ENCODE assay signal across 38 mouse cellular contexts in genomic region chr15:99594951-99595350, GRCm38 (mm10). TPM values are rescaled to one million over a fixed set of nuclear protein-coding genes. Genes with fewer than 3 reads are reported as not detected.
DNase-seq lines count a peak whose midpoint lies in the region; ATAC-seq and TF ChIP-seq lines count a peak whose summit lies in the region.
"Had no signal": no experiment of that assay in that cellular context is flagged by ENCODE, and none has a peak within 500 bp of the region (broad histone marks: within the 10 kb centered on the region; RNA-seq: fewer than 3 reads in every experiment).

No protein-coding gene starts in this region.

- H3K4me1 ChIP-seq in hindbrain, embryonic 13.5 days (replicated peaks): peaks cover 43% of the 10 kb centered on the region
- H3K4me1 ChIP-seq in hindbrain, embryonic 11.5 days (replicated peaks; ENCODE audit: control insufficient read depth, insufficient read depth, low read length): peaks cover 6% of the 10 kb centered on the region
- no peaks in the 10 kb centered on the region; the same call in 1 of the 2 replicates for H3K4me1 ChIP-seq in lung, postnatal 0 days (ENCODE audit: insufficient read depth, low read depth, low read length)
- peaks cover 46% of the 10 kb centered on the region for H3K4me1 ChIP-seq in midbrain, embryonic 10.5 days
- no peaks in the 10 kb centered on the region for H3K4me1 ChIP-seq in thymus, adult 2 months (replicated peaks; ENCODE audit: control insufficient read depth, insufficient read depth, low read length)

- no peaks in the 10 kb centered on the region for H3K9me3 ChIP-seq in hindbrain, embryonic 13.5 days
- H3K9me3 ChIP-seq in hindbrain, embryonic 11.5 days (ENCODE audit: control insufficient read depth, low read length): no peaks in the 10 kb centered on the region
- H3K9me3 ChIP-seq in lung, postnatal 0 days (ENCODE audit: low read length): no peaks in the 10 kb centered on the region
- no peaks in the 10 kb centered on the region for H3K9me3 ChIP-seq in midbrain, embryonic 10.5 days (replicated peaks)
- H3K9me3 ChIP-seq: embryonic facial prominence, embryonic 12.5 days; hindbrain, embryonic 15.5 days; midbrain, embryonic 15.5 days had no signal

- H3K27me3 ChIP-seq in hindbrain, embryonic 13.5 days: peaks cover 67% of the 10 kb centered on the region
- H3K27me3 ChIP-seq in hindbrain, embryonic 11.5 days (ENCODE audit: control insufficient read depth, insufficient read depth, low read length): peaks cover 46% of the 10 kb centered on the region
- H3K27me3 ChIP-seq in lung, postnatal 0 days (replicated peaks; ENCODE audit: insufficient read depth, low read length): peaks cover 30% of the 10 kb centered on the region; the same call in 1 of the 2 replicates
- H3K27me3 ChIP-seq in midbrain, embryonic 10.5 days (ENCODE audit: low read depth, poor library complexity, severe bottlenecking): peaks cover 89% of the 10 kb centered on the region
- H3K27me3 ChIP-seq in thymus, adult 2 months (ENCODE audit: control insufficient read depth, insufficient read depth, low read length): peaks cover 14% of the 10 kb centered on the region

- peak overlapping the region; percentile 35; the same call in 1 of the 2 replicates for H3K9ac ChIP-seq in hindbrain, embryonic 13.5 days
- no peak overlapping the region for H3K9ac ChIP-seq in hindbrain, embryonic 11.5 days (ENCODE audit: low read depth, low read length)
- no peak overlapping the region for H3K9ac ChIP-seq in lung, postnatal 0 days (replicated peaks; ENCODE audit: low read depth)
- H3K9ac ChIP-seq: embryonic facial prominence, embryonic 12.5 days; hindbrain, embryonic 15.5 days; liver, embryonic 14.5 days; midbrain, embryonic 15.5 days had no signal

- no peak for TF ChIP-seq CTCF in lung, postnatal 0 days (IDR thresholded peaks at IDR 0.05)
- TF ChIP-seq CTCF in thymus, adult 2 months (IDR thresholded peaks at IDR 0.05; ENCODE audit: borderline replicate concordance, control insufficient read depth, extremely low read depth, insufficient read depth, low read length, poor library complexity): no peak

- peak; percentile 96 for TF ChIP-seq EP300 in lung, postnatal 0 days (IDR thresholded peaks at IDR 0.05)

- DNase-seq in hindbrain, embryonic 11.5 days (ENCODE audit: low spot score): no peak
- DNase-seq in NIH3T3 (ENCODE audit: low read depth): peak; percentile 50
- DNase-seq in lung, postnatal 0 days (ENCODE audit: low spot score): peak; percentile 94
- DNase-seq in lung, postnatal 4 days: peak; percentile 63 to 87
- DNase-seq in midbrain, embryonic 10.5 days (ENCODE audit: low spot score): no peak
- no peak for DNase-seq in thymus, adult 2 months
- DNase-seq in adrenal gland, adult 2 months: no peak
- DNase-seq: adrenal gland, postnatal 25 days; B cell, adult 2 months; cerebellum, adult 11-12 months; gastrocnemius, adult 2 months; gastrocnemius, postnatal 36 days; heart, adult 18-20 months; heart, postnatal 4 days; kidney, adult 11 months; kidney, postnatal 25 days; liver; thymus, postnatal 25 days had no signal

- no peak overlapping the region for H3K27ac ChIP-seq in hindbrain, embryonic 13.5 days
- no peak overlapping the region for H3K27ac ChIP-seq in hindbrain, embryonic 11.5 days (ENCODE audit: low read depth, low read length)
- H3K27ac ChIP-seq in lung, postnatal 0 days (ENCODE audit: low read length): peak overlapping the region; percentile 72
- no peak overlapping the region for H3K27ac ChIP-seq in midbrain, embryonic 10.5 days (replicated peaks)
- H3K27ac ChIP-seq in thymus, adult 2 months (ENCODE audit: control insufficient read depth, insufficient read depth, low read length): no peak overlapping the region
- H3K27ac ChIP-seq: embryonic facial prominence, embryonic 12.5 days; gastrocnemius, adult 2 months; hindbrain, embryonic 15.5 days; liver, embryonic 14.5 days; macrophage; midbrain, embryonic 15.5 days had no signal

- no peak overlapping the region for H3K4me2 ChIP-seq in hindbrain, embryonic 13.5 days
- no peak overlapping the region for H3K4me2 ChIP-seq in hindbrain, embryonic 11.5 days (replicated peaks; ENCODE audit: low read depth, low read length)
- peak overlapping the region; percentile 61; the same call in 1 of the 2 replicates for H3K4me2 ChIP-seq in lung, postnatal 0 days (replicated peaks; ENCODE audit: low read depth, low read length)
- H3K4me2 ChIP-seq: embryonic facial prominence, embryonic 12.5 days; heart, embryonic 11.5 days; hindbrain, embryonic 15.5 days; midbrain, embryonic 15.5 days had no signal

- 91% methylated on average over 10 of the region's 10 CpGs for WGBS in hindbrain, embryonic 13.5 days
- 87% methylated on average over 10 of the region's 10 CpGs for WGBS in hindbrain, embryonic 11.5 days
- 48% methylated on average over 9 of the region's 10 CpGs for WGBS in lung, postnatal 0 days
- WGBS in midbrain, embryonic 10.5 days: 87% methylated on average over 10 of the region's 10 CpGs
- 86% methylated on average over 10 of the region's 10 CpGs for WGBS in thymus, adult 2 months

- H3K4me3 ChIP-seq in hindbrain, embryonic 13.5 days: no peak overlapping the region
- H3K4me3 ChIP-seq in hindbrain, embryonic 11.5 days (ENCODE audit: low read depth, low read length): no peak overlapping the region
- H3K4me3 ChIP-seq in lung, postnatal 0 days (ENCODE audit: low read depth, low read length): no peak overlapping the region
- H3K4me3 ChIP-seq in midbrain, embryonic 10.5 days: no peak overlapping the region
- H3K4me3 ChIP-seq in thymus, adult 2 months (ENCODE audit: control insufficient read depth, insufficient read depth, low read length): no peak overlapping the region
- H3K4me3 ChIP-seq: embryonic facial prominence, embryonic 12.5 days; gastrocnemius, adult 2 months; hindbrain, embryonic 15.5 days; midbrain, embryonic 15.5 days had no signal

- no peak for TF ChIP-seq POLR2A in thymus, adult 2 months (IDR thresholded peaks at IDR 0.05; ENCODE audit: control insufficient read depth, extremely low read depth, insufficient read depth, low read length, poor library complexity)

- ATAC-seq in hindbrain, embryonic 13.5 days (ENCODE audit: low FRiP score): no peak
- no peak for ATAC-seq in hindbrain, embryonic 11.5 days (ENCODE audit: low FRiP score)
- ATAC-seq in lung, postnatal 0 days: peak; percentile 79
- ATAC-seq: forebrain, embryonic 14.5 days; inflammation-experienced regulatory T-cells, adult 6 months had no signal

- H3K36me3 ChIP-seq in hindbrain, embryonic 13.5 days: no peaks in the 10 kb centered on the region
- H3K36me3 ChIP-seq in hindbrain, embryonic 11.5 days (ENCODE audit: control insufficient read depth, insufficient read depth, low read length): no peaks in the 10 kb centered on the region
- H3K36me3 ChIP-seq in lung, postnatal 0 days (ENCODE audit: insufficient read depth, low read length): no peaks in the 10 kb centered on the region
- no peaks in the 10 kb centered on the region for H3K36me3 ChIP-seq in midbrain, embryonic 10.5 days
- no peaks in the 10 kb centered on the region for H3K36me3 ChIP-seq in thymus, adult 2 months (ENCODE audit: control insufficient read depth, insufficient read depth, low read length)
- H3K36me3 ChIP-seq: embryonic facial prominence, embryonic 12.5 days; hindbrain, embryonic 15.5 days; midbrain, embryonic 15.5 days had no signal

RNA-seq across cellular contexts. Expression of gene Aqp5, which starts 4.4 kb away (rescaled TPM):
- 2.1 and 2.5 TPM in 2 replicates for polyA plus RNA-seq in hindbrain, embryonic 13.5 days (2015; fragmentation: Nextera tagmentation; extraction: Ambion mirVana)
- 0.28 and 0.36 TPM in 2 replicates for polyA plus RNA-seq in hindbrain, embryonic 11.5 days (2014; fragmentation: Nextera tagmentation; extraction: Ambion mirVana)
- 551 and 593 TPM in 2 replicates for polyA plus RNA-seq in lung, postnatal 0 days (2015; fragmentation: Nextera tagmentation; extraction: Ambion mirVana)
- 0.61 TPM in 1 of 2 replicates, not detected in the other for polyA plus RNA-seq in midbrain, embryonic 10.5 days (2016; fragmentation: Nextera tagmentation; extraction: Ambion mirVana)
- 2.7 and 3.3 TPM in 2 replicates for polyA plus RNA-seq in thymus, adult 2 months (2012; rRNA removed)
- total RNA-seq in adrenal gland, adult 2 months (2021): 1 to 10 TPM; 1.1 to 3.4 TPM
- polyA plus RNA-seq in adrenal gland, adult 2 months (2012; rRNA removed): 0.86 and 1.6 TPM in 2 replicates
- total RNA-seq: gastrocnemius, adult 2 months; gastrocnemius, postnatal 36 days; layer of hippocampus, adult 18-20 months; MEL; neutrophil, adult 5-6 weeks had no signal
- polyA plus RNA-seq: inflammation-experienced regulatory T-cells, adult 6 months; limb, embryonic 11.5 days; macrophage had no signal

RNA-seq across cellular contexts. Expression of gene Aqp6, which starts 6.2 kb away (rescaled TPM):
- 2.6 and 3.2 TPM in 2 replicates for polyA plus RNA-seq in hindbrain, embryonic 13.5 days (2015; fragmentation: Nextera tagmentation; extraction: Ambion mirVana)
- polyA plus RNA-seq in hindbrain, embryonic 11.5 days (2014; fragmentation: Nextera tagmentation; extraction: Ambion mirVana): 1.0 and 1.7 TPM in 2 replicates
- polyA plus RNA-seq in lung, postnatal 0 days (2015; fragmentation: Nextera tagmentation; extraction: Ambion mirVana): not detected in 2 replicates
- 0.16 TPM in 1 of 2 replicates, not detected in the other for polyA plus RNA-seq in midbrain, embryonic 10.5 days (2016; fragmentation: Nextera tagmentation; extraction: Ambion mirVana)
- polyA plus RNA-seq in thymus, adult 2 months (2012; rRNA removed): 0.24 and 0.40 TPM in 2 replicates
- not detected for total RNA-seq in adrenal gland, adult 2 months (2021)
- polyA plus RNA-seq in adrenal gland, adult 2 months (2012; rRNA removed): not detected in 2 replicates
- total RNA-seq: adrenal gland, postnatal 25 days; gastrocnemius, adult 2 months; gastrocnemius, postnatal 36 days; heart, postnatal 4 days; layer of hippocampus, adult 18-20 months; layer of hippocampus, postnatal 10 days; MEL; neutrophil, adult 5-6 weeks had no signal
- polyA plus RNA-seq: heart, embryonic 11.5 days; heart, embryonic 16.5 days; inflammation-experienced regulatory T-cells, adult 6 months; kidney, embryonic 14.5 days; limb, embryonic 11.5 days; liver, embryonic 14.5 days; macrophage; stomach, embryonic 14.5 days; testis, adult 2 months had no signal

RNA-seq across cellular contexts. Expression of gene Aqp2, which starts 16.1 kb away (rescaled TPM):
- polyA plus RNA-seq in hindbrain, embryonic 13.5 days (2015; fragmentation: Nextera tagmentation; extraction: Ambion mirVana): not detected in 2 replicates
- not detected in 2 replicates for polyA plus RNA-seq in hindbrain, embryonic 11.5 days (2014; fragmentation: Nextera tagmentation; extraction: Ambion mirVana)
- polyA plus RNA-seq in lung, postnatal 0 days (2015; fragmentation: Nextera tagmentation; extraction: Ambion mirVana): not detected in 2 replicates
- polyA plus RNA-seq in midbrain, embryonic 10.5 days (2016; fragmentation: Nextera tagmentation; extraction: Ambion mirVana): not detected in 2 replicates
- polyA plus RNA-seq in thymus, adult 2 months (2012; rRNA removed): 0.47 TPM in 1 of 2 replicates, not detected in the other
- 1 to 10 TPM in 1 of 2 experiments, under 1 TPM in 1; 0.81 to 3.5 TPM for total RNA-seq in adrenal gland, adult 2 months (2021)
- polyA plus RNA-seq in adrenal gland, adult 2 months (2012; rRNA removed): 0.40 and 0.59 TPM in 2 replicates
- total RNA-seq: gastrocnemius, adult 2 months; gastrocnemius, postnatal 36 days; heart, adult 18-20 months; heart, postnatal 4 days; layer of hippocampus, adult 18-20 months; layer of hippocampus, postnatal 10 days; left cerebral cortex, adult 18-20 months; MEL; neutrophil, adult 5-6 weeks had no signal
- polyA plus RNA-seq: embryonic facial prominence, embryonic 12.5 days; forebrain, embryonic 14.5 days; heart, embryonic 11.5 days; hindbrain, embryonic 15.5 days; inflammation-experienced regulatory T-cells, adult 6 months; limb, embryonic 11.5 days; liver, embryonic 14.5 days; macrophage; midbrain, embryonic 15.5 days; neural tube, embryonic 11.5 days; stomach, embryonic 14.5 days had no signal

RNA-seq across cellular contexts. Expression of gene Racgap1, which starts 56.5 kb away (rescaled TPM):
- 97.6 and 102 TPM in 2 replicates for polyA plus RNA-seq in hindbrain, embryonic 13.5 days (2015; fragmentation: Nextera tagmentation; extraction: Ambion mirVana)
- 161 and 202 TPM in 2 replicates for polyA plus RNA-seq in hindbrain, embryonic 11.5 days (2014; fragmentation: Nextera tagmentation; extraction: Ambion mirVana)
- 7.5 and 10.9 TPM in 2 replicates for polyA plus RNA-seq in lung, postnatal 0 days (2015; fragmentation: Nextera tagmentation; extraction: Ambion mirVana)
- polyA plus RNA-seq in midbrain, embryonic 10.5 days (2016; fragmentation: Nextera tagmentation; extraction: Ambion mirVana): 208 and 239 TPM in 2 replicates
- 80.2 and 95.6 TPM in 2 replicates for polyA plus RNA-seq in thymus, adult 2 months (2012; rRNA removed)
- total RNA-seq in adrenal gland, adult 2 months (2021): 1 to 10 TPM; 2.8 to 3.7 TPM
- polyA plus RNA-seq in adrenal gland, adult 2 months (2012; rRNA removed): 2.6 and 2.7 TPM in 2 replicates

Comparison
In these comparisons a context has a peak if more than half of its experiments do, and no peak if none do; other contexts are left out.
1. DNase-seq: peak in NIH3T3 (single experiment), lung, postnatal 0 days (single experiment) and lung, postnatal 4 days (2 of 2); none in hindbrain, embryonic 11.5 days (single experiment), midbrain, embryonic 10.5 days (single experiment), thymus, adult 2 months (single experiment) and adrenal gland, adult 2 months (single experiment).
2. RNA of gene Aqp5, which starts 4.4 kb away (polyA plus RNA-seq): 551 to 593 TPM in lung, postnatal 0 days; 2.7 to 3.3 TPM in thymus, adult 2 months, 2.1 to 2.5 TPM in hindbrain, embryonic 13.5 days, 0.86 to 1.6 TPM in adrenal gland, adult 2 months, 0.28 to 0.36 TPM in hindbrain, embryonic 11.5 days and 0.61 TPM in midbrain, embryonic 10.5 days; every median in the first group is over 100 times any median in the second.